Mouse (Mus musculus) lung, postnatal 0 days (tissue): ENCODE data around the gene Tmem259.

Experiments used
- CTCF ChIP-seq: IDR thresholded peaks from 2 replicates; pipeline ENCODE4 v1.5.1; 2016; ENCODE audit warnings: antibody characterized with exemption, mild to moderate bottlenecking
- EP300 ChIP-seq: IDR thresholded peaks from 2 replicates; pipeline ENCODE4 v1.6.1; 2016; ENCODE audit warnings: antibody characterized with exemption, mild to moderate bottlenecking, control low read depth

DNA sequence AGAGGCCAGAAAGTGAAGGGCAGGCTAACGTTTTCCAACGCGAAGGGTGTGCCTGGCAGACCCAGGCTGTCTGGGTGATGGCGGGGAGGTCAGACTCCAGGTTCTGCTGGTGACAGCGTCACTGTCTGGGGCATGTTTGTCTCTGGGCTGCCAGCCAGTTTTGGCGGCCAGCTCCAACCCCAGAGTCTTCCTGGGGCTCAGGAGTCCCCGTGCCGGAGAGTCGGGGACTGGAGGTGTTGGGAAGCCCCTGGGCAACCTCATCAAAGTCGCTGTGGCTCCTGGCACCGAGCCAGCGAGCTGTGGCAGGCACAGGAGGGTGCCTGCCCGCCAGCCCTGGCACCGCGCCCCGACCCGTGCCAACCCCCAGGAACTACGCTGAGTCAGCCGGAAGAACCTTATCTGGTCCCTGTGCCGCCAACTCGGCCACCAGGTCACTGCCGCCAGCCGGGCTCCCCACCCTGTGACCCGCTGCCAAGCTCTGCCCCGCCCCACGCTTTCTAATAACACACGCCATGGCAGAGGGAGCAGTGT is 47.2 kb downstream of the Tmem259 start:
- peak; percentile 56; the same call in 1 of the 2 replicates for TF ChIP-seq EP300
- TF ChIP-seq CTCF: no peak
